Mouse (Mus musculus): ENCODE data around the gene Sp1. TPM values are rescaled to one million over a fixed set of nuclear protein-coding genes. Genes with fewer than 3 reads are reported as not detected.
A peak's percentile ranks its signal among the peaks of the same experiment; 100 is the strongest.

The Sp1 gene
- polyA plus RNA-seq, 1 experiment from 2014 or later = 10.6 TPM

GRCm38 (mm10) chr15:102377163-102377543, 28.8 kb upstream of the Sp1 start:
- 0% methylated on average over 7 of the region's 7 CpGs for WGBS
- Histone ChIP-seq H3K27me3 (no peaks in the 10 kb centered on the region), H3K9me3 (no peaks in the 10 kb centered on the region), H3K4me2 (peak overlapping the region; percentile 99), H3K4me1 (peaks cover 20% of the 10 kb centered on the region), H3K9ac (peak overlapping the region; percentile 72), H3K27ac (peak overlapping the region; percentile 76), H3K4me3 (peak overlapping the region; percentile 67), H3K36me3 (no peaks in the 10 kb centered on the region)
- peak; percentile 82 for ATAC-seq (ENCODE audit: borderline replicate concordance, extremely low read depth, low FRiP score, low TSS enrichment)

DNA sequence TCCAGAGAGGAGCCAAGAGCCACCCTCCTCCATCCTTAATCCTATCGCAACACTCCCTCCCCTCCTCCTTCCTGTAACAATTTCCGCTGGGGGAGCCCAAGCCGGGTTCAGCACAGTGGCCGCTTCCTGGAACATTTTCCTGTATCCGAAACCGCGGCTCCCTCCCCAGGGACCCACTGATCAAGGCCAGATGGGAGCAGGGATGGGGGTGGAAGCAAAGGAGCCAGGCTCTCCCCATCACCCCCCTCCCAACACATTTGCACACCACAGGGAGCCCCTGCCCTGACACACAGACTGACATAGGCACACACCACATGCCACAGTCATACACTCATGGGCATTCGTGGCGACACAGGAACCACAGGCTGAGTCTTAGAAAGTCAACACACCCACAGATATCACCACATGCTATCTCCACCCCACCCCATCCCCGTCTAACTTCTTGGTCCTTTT, 28.1 kb upstream of the Sp1 start:
- Histone ChIP-seq H3K4me3 (peak overlapping the region; percentile 67; the same call in 1 of the 2 replicates), H3K27ac (peak overlapping the region; percentile 80), H3K4me1 (peaks cover 20% of the 10 kb centered on the region), H3K27me3 (no peaks in the 10 kb centered on the region), H3K36me3 (no peaks in the 10 kb centered on the region), H3K9me3 (no peaks in the 10 kb centered on the region), H3K4me2 (peak overlapping the region; percentile 99), H3K9ac (peak overlapping the region; percentile 27)
- WGBS = 7% methylated on average over 10 of the region's 10 CpGs
- ATAC-seq (ENCODE audit: borderline replicate concordance, extremely low read depth, low FRiP score, low TSS enrichment) = peak; percentile 53

DNA sequence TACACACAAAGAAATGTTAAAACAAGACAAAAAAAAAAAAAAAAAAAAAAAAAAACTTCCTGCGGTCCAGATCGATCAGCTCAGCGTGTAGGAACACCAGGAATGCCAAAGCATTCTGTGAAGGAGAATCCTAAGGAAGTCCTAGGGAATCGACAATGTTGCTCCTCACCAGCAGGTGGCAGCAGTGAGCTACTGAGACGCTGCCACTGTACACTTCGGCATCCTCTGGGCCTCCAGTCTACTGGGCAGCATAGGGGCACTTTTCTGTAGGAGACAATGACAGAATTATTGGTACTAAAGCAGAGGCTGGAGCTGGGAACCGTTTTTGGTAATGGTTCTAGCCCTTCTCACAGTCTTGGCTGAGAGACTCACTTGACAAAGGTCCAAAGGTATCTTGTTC, 24.4 kb upstream of the Sp1 start:
- WGBS = under 1% methylated on average over 7 of the region's 7 CpGs
- Histone ChIP-seq H3K4me3 (no peak overlapping the region), H3K27ac (no peak overlapping the region), H3K4me1 (peaks cover 14% of the 10 kb centered on the region), H3K4me2 (no peak overlapping the region), H3K36me3 (no peaks in the 10 kb centered on the region), H3K9me3 (no peaks in the 10 kb centered on the region), H3K27me3 (no peaks in the 10 kb centered on the region), H3K9ac (no peak overlapping the region)
- peak; percentile 74; the same call in 1 of the 2 replicates for ATAC-seq (ENCODE audit: borderline replicate concordance, extremely low read depth, low FRiP score, low TSS enrichment)

GRCm38 (mm10) chr15:102383671-102384070, 22.3 kb upstream of the Sp1 start:
- H3K27me3 ChIP-seq = no peaks in the 10 kb centered on the region
- no peaks in the 10 kb centered on the region for H3K36me3 ChIP-seq
- 0 out of 2 replicates have a peak, but pooled peaks cover 3% of the 10 kb centered on the region for H3K4me1 ChIP-seq
- no peak overlapping the region for H3K4me2 ChIP-seq
- H3K27ac ChIP-seq = no peak overlapping the region
- H3K4me3 ChIP-seq = no peak overlapping the region
- no peak overlapping the region for H3K9ac ChIP-seq
- WGBS = 77% methylated on average over 6 of the region's 6 CpGs
- no peaks in the 10 kb centered on the region for H3K9me3 ChIP-seq
- ATAC-seq (ENCODE audit: borderline replicate concordance, extremely low read depth, low FRiP score, low TSS enrichment) = no peak

GRCm38 (mm10) chr15:102386640-102387039, 19.3 kb upstream of the Sp1 start:
- 49% methylated on average over 9 of the region's 9 CpGs for WGBS
- Histone ChIP-seq H3K9me3 (no peaks in the 10 kb centered on the region), H3K27me3 (no peaks in the 10 kb centered on the region), H3K9ac (no peak overlapping the region), H3K4me1 (0 out of 2 replicates have a peak, but pooled peaks cover 3% of the 10 kb centered on the region), H3K4me3 (no peak overlapping the region), H3K36me3 (no peaks in the 10 kb centered on the region), H3K4me2 (no peak overlapping the region), H3K27ac (no peak overlapping the region)
- no peak for ATAC-seq (ENCODE audit: borderline replicate concordance, extremely low read depth, low FRiP score, low TSS enrichment)

DNA sequence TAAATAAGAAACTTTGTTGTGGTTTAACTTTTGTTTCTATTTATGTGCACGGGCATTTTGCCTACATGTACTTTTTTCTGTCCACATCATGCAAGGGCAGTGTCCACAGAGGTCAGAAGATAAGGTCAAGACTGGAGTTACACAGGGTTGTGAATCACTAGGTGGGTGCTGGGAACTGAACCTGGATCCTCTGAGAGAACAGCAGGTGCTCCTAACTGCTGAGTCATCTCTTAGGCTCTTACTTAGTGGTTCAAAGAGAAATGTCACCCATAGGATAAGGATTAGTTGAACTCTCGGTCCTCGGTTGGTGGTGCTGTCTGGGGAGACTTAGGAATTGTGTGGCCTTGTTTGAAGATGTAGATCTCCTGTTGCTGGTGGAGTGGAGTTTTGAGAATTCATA, 17.0 kb upstream of the Sp1 start:
- Histone ChIP-seq H3K4me1 (peaks cover 6% of the 10 kb centered on the region; the same call in 1 of the 2 replicates), H3K4me2 (no peak overlapping the region), H3K9ac (no peak overlapping the region), H3K27me3 (no peaks in the 10 kb centered on the region), H3K27ac (no peak overlapping the region), H3K36me3 (no peaks in the 10 kb centered on the region), H3K9me3 (no peaks in the 10 kb centered on the region), H3K4me3 (no peak overlapping the region)
- 80% methylated on average over 3 of the region's 3 CpGs for WGBS
- no peak for ATAC-seq (ENCODE audit: borderline replicate concordance, extremely low read depth, low FRiP score, low TSS enrichment)

- Histone ChIP-seq H3K27ac (0 out of 2 replicates have a peak overlapping the region, but pooled peaks have one; percentile 17), H3K27me3 (no peaks in the 10 kb centered on the region), H3K4me1 (peaks cover 20% of the 10 kb centered on the region), H3K36me3 (no peaks in the 10 kb centered on the region), H3K4me2 (no peak overlapping the region), H3K9me3 (no peaks in the 10 kb centered on the region), H3K9ac (no peak overlapping the region), H3K4me3 (no peak overlapping the region)
- no peak for ATAC-seq (ENCODE audit: borderline replicate concordance, extremely low read depth, low FRiP score, low TSS enrichment)
- 30% methylated on average over 2 of the region's 2 CpGs for WGBS
Measured at GRCm38 (mm10) chr15:102392520-102392919, 13.4 kb upstream of the Sp1 start.

DNA sequence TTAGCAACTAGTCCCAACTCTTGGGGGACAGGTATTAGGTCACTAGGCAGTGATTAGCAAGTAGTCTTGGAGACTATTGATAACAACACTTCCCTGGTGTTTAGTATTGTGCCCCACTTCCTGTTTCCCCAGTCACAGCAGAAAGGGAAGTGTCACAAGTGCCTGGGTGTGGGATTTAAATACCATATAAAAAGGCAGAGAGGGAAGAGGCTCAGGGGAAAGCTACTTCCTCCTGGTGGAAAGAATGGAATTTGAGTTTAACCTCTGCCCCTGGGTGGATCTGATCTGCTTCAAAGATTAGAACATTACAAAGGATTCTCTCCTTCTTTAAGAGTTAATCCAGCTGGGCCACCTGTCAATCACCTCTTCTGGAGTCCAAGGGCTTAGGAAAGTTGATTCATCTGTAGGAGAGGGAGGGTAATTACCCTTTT, 12.3 kb upstream of the Sp1 start:
- H3K27ac ChIP-seq = peak overlapping the region; percentile 38
- H3K9me3 ChIP-seq = no peaks in the 10 kb centered on the region
- H3K27me3 ChIP-seq = no peaks in the 10 kb centered on the region
- H3K36me3 ChIP-seq = no peaks in the 10 kb centered on the region
- no peak overlapping the region for H3K4me2 ChIP-seq
- ATAC-seq (ENCODE audit: borderline replicate concordance, extremely low read depth, low FRiP score, low TSS enrichment) = no peak
- no peak overlapping the region for H3K4me3 ChIP-seq
- peaks cover 23% of the 10 kb centered on the region for H3K4me1 ChIP-seq
- H3K9ac ChIP-seq = no peak overlapping the region

DNA sequence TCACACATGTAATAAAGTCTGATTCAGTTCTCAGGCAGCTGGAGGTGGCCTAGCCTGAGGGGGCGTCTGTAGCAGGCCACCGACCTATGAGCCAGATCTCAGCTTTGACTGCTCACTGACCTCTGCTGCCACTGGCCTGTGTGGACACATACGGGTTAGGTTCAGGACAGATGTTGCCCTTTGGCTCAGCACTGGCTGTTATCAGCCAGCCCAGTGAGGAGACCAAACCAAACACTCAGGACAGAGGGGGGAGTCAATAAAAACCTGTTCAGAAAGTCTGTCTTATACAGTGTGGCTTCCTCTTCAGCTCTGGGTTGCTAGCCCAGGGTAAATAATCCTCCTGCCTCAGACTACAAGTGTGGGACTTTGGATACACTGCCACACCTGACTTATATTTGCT, 10.9 kb upstream of the Sp1 start:
- H3K9me3 ChIP-seq = no peaks in the 10 kb centered on the region
- peaks cover 28% of the 10 kb centered on the region for H3K4me1 ChIP-seq
- H3K9ac ChIP-seq = no peak overlapping the region
- H3K36me3 ChIP-seq = no peaks in the 10 kb centered on the region
- peak overlapping the region; percentile 85 for H3K27ac ChIP-seq
- peak; percentile 17; the same call in 1 of the 2 replicates for ATAC-seq (ENCODE audit: borderline replicate concordance, extremely low read depth, low FRiP score, low TSS enrichment)
- WGBS = 9% methylated on average over 3 of the region's 3 CpGs
- no peak overlapping the region for H3K4me2 ChIP-seq
- no peaks in the 10 kb centered on the region for H3K27me3 ChIP-seq
- no peak overlapping the region for H3K4me3 ChIP-seq

DNA sequence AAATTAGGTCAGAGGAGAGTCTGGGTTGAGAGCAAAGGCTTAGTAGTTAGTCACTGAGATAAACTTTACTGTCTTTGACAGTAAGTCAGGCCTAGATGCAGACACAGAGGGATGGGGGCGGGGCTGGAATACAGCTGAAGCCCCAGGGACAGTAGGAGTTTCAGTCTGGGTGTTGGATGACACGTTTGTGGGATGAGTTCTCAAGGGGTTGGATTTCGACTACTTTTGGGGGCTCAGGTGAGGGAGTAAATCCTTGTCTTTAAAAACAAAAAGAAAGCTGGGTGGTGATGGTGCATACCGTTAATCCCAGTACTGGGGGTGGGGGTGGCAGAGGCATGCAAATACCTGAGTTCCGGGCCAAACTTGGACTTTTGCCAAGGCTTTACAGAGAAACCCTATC, 7.3 kb upstream of the Sp1 start:
- Histone ChIP-seq H3K9me3 (no peaks in the 10 kb centered on the region), H3K4me1 (peaks cover 34% of the 10 kb centered on the region), H3K4me2 (peak overlapping the region; percentile 69), H3K36me3 (no peaks in the 10 kb centered on the region), H3K9ac (no peak overlapping the region), H3K27ac (peak overlapping the region; percentile 97), H3K27me3 (no peaks in the 10 kb centered on the region), H3K4me3 (peak overlapping the region; percentile 45; the same call in 1 of the 2 replicates)
- ATAC-seq (ENCODE audit: borderline replicate concordance, extremely low read depth, low FRiP score, low TSS enrichment) = no peak
- WGBS = 32% methylated on average over 5 of the region's 5 CpGs

GRCm38 (mm10) chr15:102399229-102400221, 6.4 kb upstream of the Sp1 start:
- peak; percentile 91 for ATAC-seq (ENCODE audit: borderline replicate concordance, extremely low read depth, low FRiP score, low TSS enrichment)
- Histone ChIP-seq H3K4me1 (peaks cover 29% of the 10 kb centered on the region), H3K27ac (peak overlapping the region; percentile 97), H3K36me3 (no peaks in the 10 kb centered on the region), H3K9me3 (no peaks in the 10 kb centered on the region), H3K4me3 (peak overlapping the region; percentile 45), H3K4me2 (peak overlapping the region; percentile 69), H3K9ac (peak overlapping the region; percentile 50), H3K27me3 (no peaks in the 10 kb centered on the region)
- WGBS = 3% methylated on average over 34 of the region's 34 CpGs

GRCm38 (mm10) chr15:102400476-102401045, 5.4 kb upstream of the Sp1 start:
- ATAC-seq (ENCODE audit: borderline replicate concordance, extremely low read depth, low FRiP score, low TSS enrichment) = no peak
- H3K4me3 ChIP-seq = no peak overlapping the region
- H3K27ac ChIP-seq = peak overlapping the region; percentile 97
- 74% methylated on average over 10 of the region's 10 CpGs for WGBS
- H3K9ac ChIP-seq = no peak overlapping the region
- no peaks in the 10 kb centered on the region for H3K27me3 ChIP-seq
- peaks cover 22% of the 10 kb centered on the region for H3K4me1 ChIP-seq
- no peaks in the 10 kb centered on the region for H3K36me3 ChIP-seq
- peak overlapping the region; percentile 69; the same call in 1 of the 2 replicates for H3K4me2 ChIP-seq
- H3K9me3 ChIP-seq = no peaks in the 10 kb centered on the region
